Mouse (Mus musculus) cortical plate, adult 2 months (tissue): ENCODE results near the gene H2afz.

Source experiments
- CTCF ChIP-seq: fragments of 200-500 bp; IDR thresholded peaks from 2 replicates; pipeline ENCODE4 v1.5.1; 2011; ENCODE audit warnings: mild to moderate bottlenecking, control low read depth, low read length; ENCODE audit not compliant: insufficient read depth; ENCODE audit errors: extremely low read depth
- POLR2A ChIP-seq: fragments of 200-500 bp; IDR thresholded peaks from 2 replicates; pipeline ENCODE4 v1.6.1; 2011; ENCODE audit warnings: mild to moderate bottlenecking, low read length, control low read depth; ENCODE audit not compliant: insufficient read depth; ENCODE audit errors: extremely low read depth

DNA sequence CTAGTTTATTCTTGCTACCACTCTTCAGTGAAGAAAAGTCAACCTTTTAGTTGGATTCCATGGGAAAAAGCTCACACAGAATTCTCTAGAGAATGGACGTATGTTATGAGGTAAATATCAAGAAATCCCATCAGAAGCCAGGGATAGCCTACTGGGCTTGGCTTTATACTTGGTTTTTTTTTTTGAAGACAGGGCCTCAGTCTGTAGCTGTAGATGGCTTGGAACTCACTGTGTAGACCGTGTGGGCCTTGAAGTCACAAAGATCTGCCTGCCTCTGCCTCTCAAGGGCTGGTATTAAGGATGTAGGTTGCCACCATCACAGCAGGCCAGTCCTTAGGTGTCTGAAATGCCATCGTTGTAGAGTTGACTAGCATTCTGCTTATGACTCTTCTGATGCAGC is 1.7 kb upstream of the H2afz start:
- TF ChIP-seq CTCF: no peak
- no peak for TF ChIP-seq POLR2A
